Comparison of ENCODE assay signal across 8 mouse cellular contexts in genomic region chr2:180709023-180709922, GRCm38 (mm10). TPM values are rescaled to one million over a fixed set of nuclear protein-coding genes. Genes with fewer than 3 reads are reported as not detected.
A peak's percentile ranks its signal among the peaks of the same experiment; 100 is the strongest.
DNase-seq lines count a peak whose midpoint lies in the region; ATAC-seq and TF ChIP-seq lines count a peak whose summit lies in the region.

No protein-coding gene starts in this region.

- DNase-seq in heart, postnatal 0 days (ENCODE audit: low spot score): peak; percentile 46
- DNase-seq in heart, postnatal 25 days (ENCODE audit: low spot score): no peak
- DNase-seq in Patski (ENCODE audit: low read depth, low spot score): no peak
- no peak for DNase-seq in hindbrain, embryonic 10.5 days (ENCODE audit: low spot score)
- no peak for DNase-seq in right cerebral cortex, postnatal 10 days (ENCODE audit: low spot score in 2 of 2)
- DNase-seq in urinary bladder, postnatal 4 days (ENCODE audit: low spot score in 2 of 2): no peak
- no peak for DNase-seq in T-cell, adult 2 months (ENCODE audit: low spot score)

- peak overlapping the region; percentile 99 for H3K9ac ChIP-seq in heart, postnatal 0 days (replicated peaks; ENCODE audit: low read depth, low read length)

- TF ChIP-seq CTCF in heart, postnatal 0 days (IDR thresholded peaks at IDR 0.05; ENCODE audit: low read depth): no peak
- TF ChIP-seq CTCF in Patski (IDR thresholded peaks at IDR 0.05): no peak

- in situ Hi-C loops in Patski (cut with MboI; ENCODE audit: low pct_unique_long_range_greater_than_20kb): no loop called here

- intact Hi-C loops in heart, postnatal 25 days (cut with DNase I): loop anchor here (10.0 kb wide), 1 partner anchor 444 kb away; no protein-coding TSS in a partner anchor

- H3K9me3 ChIP-seq in heart, postnatal 0 days (replicated peaks; ENCODE audit: control insufficient read depth, low read length): no peaks in the 10 kb centered on the region
- H3K9me3 ChIP-seq in hindbrain, embryonic 10.5 days: no peaks in the 10 kb centered on the region

- peak overlapping the region; percentile 86 for H3K4me2 ChIP-seq in heart, postnatal 0 days (ENCODE audit: low read depth, low read length)

- H3K27me3 ChIP-seq in heart, postnatal 0 days (ENCODE audit: control insufficient read depth, insufficient read depth, low read length): no peaks in the 10 kb centered on the region
- H3K27me3 ChIP-seq in Patski: no peaks in the 10 kb centered on the region
- H3K27me3 ChIP-seq in hindbrain, embryonic 10.5 days (ENCODE audit: insufficient read depth, poor library complexity, severe bottlenecking): no peaks in the 10 kb centered on the region

- POLR2A ChIA-PET in Patski (lab: Charles Lee): interaction anchor here (0.7 to 1.1 kb wide), 2 partner anchors 128 to 783 kb away, joined by 3 to 5 read pairs; partner anchors contain the start of gene Mrgbp

- under 1% methylated on average over 39 of the region's 39 CpGs for WGBS in heart, postnatal 0 days
- under 1% methylated on average over 39 of the region's 39 CpGs for WGBS in hindbrain, embryonic 10.5 days

- H3K27ac ChIP-seq in heart, postnatal 0 days (ENCODE audit: low read depth): peak overlapping the region; percentile 90
- peak overlapping the region; percentile 99 for H3K27ac ChIP-seq in hindbrain, embryonic 10.5 days

- H3K4me1 ChIP-seq in heart, postnatal 0 days (ENCODE audit: control insufficient read depth, insufficient read depth): peaks cover 27% of the 10 kb centered on the region
- H3K4me1 ChIP-seq in hindbrain, embryonic 10.5 days (replicated peaks): peaks cover 21% of the 10 kb centered on the region

- ATAC-seq in heart, postnatal 0 days (ENCODE audit: insufficient read depth, low read depth): peak; percentile 42
- ATAC-seq in Patski: peak; percentile 34
- ATAC-seq in megakaryocyte-erythroid progenitor cell, adult 5-6 weeks (replicated peaks; ENCODE audit: low FRiP score, low TSS enrichment, poor library complexity, severe bottlenecking): 0 out of 2 replicates have a peak, but pooled peaks have one; percentile 1

- TF ChIP-seq EP300 in heart, postnatal 0 days (IDR thresholded peaks at IDR 0.05; ENCODE audit: low read depth): no peak

- H3K36me3 ChIP-seq in heart, postnatal 0 days (replicated peaks; ENCODE audit: control insufficient read depth, insufficient read depth, low read length): peaks cover 13% of the 10 kb centered on the region
- H3K36me3 ChIP-seq in hindbrain, embryonic 10.5 days: peaks cover 48% of the 10 kb centered on the region

- CTCF ChIA-PET in Patski (lab: Charles Lee): interaction anchor here (1.0 kb wide), 1 partner anchor 8 kb away, joined by 4 read pairs; no protein-coding TSS in a partner anchor

- H3K4me3 ChIP-seq in heart, postnatal 0 days (ENCODE audit: low read depth, low read length): peak overlapping the region; percentile 97
- peak overlapping the region; percentile 100 for H3K4me3 ChIP-seq in hindbrain, embryonic 10.5 days

RNA-seq across cellular contexts. Expression of gene Dido1, which starts 0.5 kb away (rescaled TPM):
- 22.8 and 28.3 TPM in 2 replicates for total RNA-seq in heart, postnatal 0 days (2014; rRNA removed; ENCODE audit: low replicate concordance)
- 9.9 and 12.2 TPM in 2 replicates for polyA plus RNA-seq in heart, postnatal 0 days (2015; fragmentation: Nextera tagmentation; extraction: Ambion mirVana)
- total RNA-seq in heart, postnatal 25 days (2021): 10 to 100 TPM; 27.2 to 31.4 TPM
- polyA plus RNA-seq in Patski (2021): 30.8 TPM
- polyA plus RNA-seq in hindbrain, embryonic 10.5 days (2016; fragmentation: Nextera tagmentation; extraction: Ambion mirVana): 31.9 and 33.3 TPM in 2 replicates
- total RNA-seq in megakaryocyte-erythroid progenitor cell, adult 5-6 weeks (2014; fragmentation: Nextera tagmentation): 52.3 and 60.6 TPM in 2 replicates
- total RNA-seq in megakaryocyte-erythroid progenitor cell, adult 5-6 weeks (2017): 43.0 and 54.0 TPM in 2 replicates

RNA-seq across cellular contexts. Expression of gene Gid8, which starts 0.6 kb away (rescaled TPM):
- total RNA-seq in heart, postnatal 0 days (2014; rRNA removed; ENCODE audit: low replicate concordance): 26.7 and 29.8 TPM in 2 replicates
- 51.9 and 52.6 TPM in 2 replicates for polyA plus RNA-seq in heart, postnatal 0 days (2015; fragmentation: Nextera tagmentation; extraction: Ambion mirVana)
- total RNA-seq in heart, postnatal 25 days (2021): 10 to 100 TPM; 62.9 to 64.3 TPM
- polyA plus RNA-seq in Patski (2021): 54.1 TPM
- 50.0 and 50.8 TPM in 2 replicates for polyA plus RNA-seq in hindbrain, embryonic 10.5 days (2016; fragmentation: Nextera tagmentation; extraction: Ambion mirVana)
- 88.4 and 102 TPM in 2 replicates for total RNA-seq in megakaryocyte-erythroid progenitor cell, adult 5-6 weeks (2014; fragmentation: Nextera tagmentation)
- total RNA-seq in megakaryocyte-erythroid progenitor cell, adult 5-6 weeks (2017): 124 and 144 TPM in 2 replicates

RNA-seq across cellular contexts. Expression of gene Slc17a9, which starts 15.8 kb away (rescaled TPM):
- 1.5 TPM in 1 of 2 replicates, not detected in the other for total RNA-seq in heart, postnatal 0 days (2014; rRNA removed; ENCODE audit: low replicate concordance)
- 0.44 and 0.60 TPM in 2 replicates for polyA plus RNA-seq in heart, postnatal 0 days (2015; fragmentation: Nextera tagmentation; extraction: Ambion mirVana)
- under 1 TPM in 1 of 2 experiments, not detected in 1; 0.39 TPM for total RNA-seq in heart, postnatal 25 days (2021)
- polyA plus RNA-seq in Patski (2021): 0.12 TPM
- polyA plus RNA-seq in hindbrain, embryonic 10.5 days (2016; fragmentation: Nextera tagmentation; extraction: Ambion mirVana): 0.25 and 0.54 TPM in 2 replicates
- total RNA-seq in megakaryocyte-erythroid progenitor cell, adult 5-6 weeks (2014; fragmentation: Nextera tagmentation): 15.2 and 16.4 TPM in 2 replicates
- total RNA-seq in megakaryocyte-erythroid progenitor cell, adult 5-6 weeks (2017): 2.8 and 5.0 TPM in 2 replicates
